Mouse (Mus musculus) urinary bladder, postnatal 4 days (tissue): ENCODE measurements around the gene Wnt3a.

Experiments used
- DNase-seq, 2 experiments: peaks; one replicate each; pipeline ENCODE4 v3.0.0; 2021 to 2022; ENCODE audit warnings: low spot score in 2 of 2

Gene Wnt3a

DNA sequence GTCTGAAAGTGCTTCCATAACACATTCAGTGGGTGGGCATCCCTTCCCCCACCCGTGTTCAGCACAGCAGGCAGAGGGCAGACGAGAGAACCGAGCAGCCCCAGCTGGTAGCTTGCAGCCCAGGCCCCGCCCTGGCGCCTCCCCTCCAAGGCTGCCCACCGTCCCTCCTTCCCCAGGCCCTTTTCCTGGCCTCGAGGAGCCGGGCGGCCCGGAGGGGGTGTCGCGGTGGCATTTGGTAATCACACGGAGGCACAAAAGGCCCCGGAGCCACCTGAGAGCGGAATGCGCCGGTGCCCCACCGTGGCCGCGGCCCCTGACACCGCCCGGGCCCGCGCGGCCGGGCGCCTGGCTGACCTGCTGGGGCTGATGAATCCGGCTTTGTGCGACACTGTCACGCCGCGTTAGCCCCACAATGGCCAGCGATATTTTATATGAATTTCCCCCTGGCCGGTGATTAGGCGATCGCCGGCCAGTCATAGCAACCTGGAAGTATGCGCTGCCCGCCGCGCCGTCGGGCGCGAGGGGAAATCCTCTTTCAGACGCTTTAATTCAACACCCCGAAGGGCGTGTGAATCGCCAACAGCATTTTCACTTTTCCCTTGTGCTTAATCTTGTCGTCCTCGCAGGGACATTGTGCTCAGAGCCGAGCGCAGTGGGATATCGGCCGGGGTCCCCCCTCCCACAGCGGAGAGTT is 26.5 kb downstream of the Wnt3a start:
- DNase-seq = peak in 1 of 2 experiments; percentile 39

DNA sequence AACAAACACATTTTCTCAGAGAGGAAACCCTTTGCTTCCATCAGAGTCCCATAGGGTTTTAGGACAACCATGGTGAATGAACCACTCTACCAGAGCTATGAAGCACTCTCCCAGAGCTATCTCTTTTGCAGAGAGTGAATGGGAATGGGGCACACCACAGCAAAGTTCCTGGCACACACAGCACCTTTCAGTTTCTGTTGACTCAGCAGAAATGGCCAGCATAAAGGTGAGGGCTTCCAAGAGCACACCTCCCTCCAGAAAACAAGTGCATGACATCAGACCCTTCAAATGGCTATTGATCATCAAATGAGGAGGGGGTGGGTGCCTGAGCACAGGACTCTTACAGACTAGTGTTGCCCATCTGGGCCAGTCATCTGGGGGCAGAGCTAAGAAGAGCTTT is 28.2 kb downstream of the Wnt3a start:
- no peak for DNase-seq

DNA sequence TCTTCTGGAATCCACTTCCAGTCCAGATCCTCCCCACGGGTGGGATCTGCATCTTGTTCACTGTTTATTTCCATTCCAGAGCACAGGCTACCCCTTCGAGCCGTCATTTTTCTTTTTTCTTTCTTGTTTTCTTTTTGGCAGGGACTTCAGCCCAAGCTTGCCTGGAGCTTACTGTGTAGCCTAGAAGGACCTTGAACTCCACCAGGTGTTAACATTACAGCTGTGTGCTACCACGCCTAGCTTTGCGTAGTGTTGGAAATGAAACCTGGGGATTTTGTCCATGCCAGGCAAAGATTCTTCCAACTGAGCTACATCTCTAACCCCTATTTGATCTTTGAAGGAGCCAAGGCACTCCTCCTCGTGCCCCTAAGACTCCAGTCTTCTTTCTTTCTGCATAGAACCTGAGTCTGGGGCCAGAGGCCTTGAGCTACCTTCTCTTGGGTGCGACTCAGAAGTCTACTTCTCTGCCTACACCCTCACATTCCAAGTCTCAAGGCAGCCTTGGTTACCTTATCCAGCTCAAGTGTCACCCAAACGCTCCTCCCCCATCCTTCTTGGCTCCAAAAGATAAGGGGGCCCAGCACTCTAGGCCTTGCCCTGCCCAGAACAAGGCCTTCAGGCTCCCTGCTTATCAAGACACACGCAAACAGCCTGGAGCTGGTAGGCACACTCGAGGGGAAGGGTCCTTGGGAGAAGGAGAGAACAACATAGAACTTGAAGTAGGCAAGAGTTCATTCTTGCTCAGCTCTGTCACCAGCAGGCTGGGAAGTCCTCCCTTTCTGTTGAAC is 29.7 kb downstream of the Wnt3a start:
- no peak for DNase-seq

DNA sequence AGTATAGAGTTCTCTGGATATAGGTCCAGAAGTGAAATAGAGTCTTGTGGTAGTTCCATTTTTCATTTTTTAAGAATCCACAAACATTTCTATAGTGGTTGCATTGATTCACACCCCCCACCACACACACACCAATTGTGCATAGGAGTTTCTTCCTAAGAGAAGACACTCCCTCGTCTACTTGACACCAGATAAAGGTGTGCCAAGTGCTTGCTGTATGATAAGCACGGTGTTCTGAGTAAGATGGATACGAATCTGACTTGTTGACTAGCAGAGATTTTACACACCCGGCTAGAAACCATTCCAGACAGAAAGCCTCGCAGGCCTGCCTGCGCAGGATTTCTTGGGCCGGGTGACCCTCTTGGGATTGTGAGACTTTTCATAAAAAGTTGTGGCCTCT is 30.9 kb downstream of the Wnt3a start:
- no peak for DNase-seq

DNA sequence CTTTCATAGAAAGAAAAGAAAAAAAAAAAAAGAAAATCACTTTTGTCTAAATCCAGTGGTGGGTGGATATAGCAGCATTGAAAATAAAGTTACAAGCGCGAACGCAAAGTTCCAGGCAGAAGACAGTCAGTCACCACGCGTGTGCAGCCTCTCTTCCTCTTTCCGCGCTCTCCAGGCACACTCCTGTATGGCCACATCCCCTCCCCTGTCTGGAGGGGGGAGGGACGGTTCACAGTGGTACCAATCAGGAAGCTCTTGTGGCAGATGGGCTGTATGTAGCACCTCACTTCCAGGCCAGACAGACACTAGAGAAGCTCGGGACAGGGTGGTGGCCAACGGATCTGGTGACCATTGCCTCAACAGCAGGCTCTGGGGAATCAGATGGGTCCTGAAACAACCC is 42.5 kb downstream of the Wnt3a start:
- no peak for DNase-seq

DNA sequence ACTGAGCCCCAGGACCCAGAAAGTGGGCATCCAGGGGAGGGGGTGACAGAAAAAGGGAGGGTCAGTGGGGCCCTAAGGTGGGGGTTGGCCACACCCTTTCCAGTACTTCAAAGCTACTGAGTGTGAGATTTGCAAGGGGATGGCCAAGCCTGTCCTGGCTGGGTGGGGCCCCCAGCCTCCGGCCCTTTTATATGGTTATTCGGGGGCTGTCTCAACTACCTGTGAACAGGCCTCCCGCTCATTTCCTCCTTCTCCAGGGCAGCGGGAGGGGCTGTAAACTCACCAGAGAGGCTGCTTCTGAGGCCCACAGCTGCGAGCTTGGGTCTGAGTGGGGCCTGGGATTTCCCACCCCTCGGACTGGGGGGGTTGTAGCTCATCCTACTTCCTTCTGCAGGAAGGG is 46.7 kb downstream of the Wnt3a start:
- no peak for DNase-seq

DNA sequence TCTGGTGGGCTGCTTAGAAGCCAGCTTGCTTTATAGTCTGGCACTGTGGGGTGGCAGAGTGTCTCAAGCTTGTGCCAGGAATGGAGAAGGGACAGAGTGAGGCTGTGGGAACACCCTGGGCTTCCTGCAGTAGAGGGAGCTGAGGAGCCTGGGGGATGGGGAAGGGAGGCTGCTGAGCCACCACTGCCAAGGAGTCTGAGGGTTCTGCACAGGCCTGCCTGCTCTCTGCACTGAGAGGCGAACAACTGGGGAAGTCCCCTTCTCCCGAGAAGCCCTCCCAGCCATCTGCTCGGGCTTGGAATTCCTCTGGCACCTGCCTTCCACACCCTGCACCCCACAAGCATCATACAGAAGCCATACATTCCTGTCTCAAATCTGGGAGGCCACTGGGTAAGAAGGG is 48.7 kb downstream of the Wnt3a start:
- no peak for DNase-seq

DNA sequence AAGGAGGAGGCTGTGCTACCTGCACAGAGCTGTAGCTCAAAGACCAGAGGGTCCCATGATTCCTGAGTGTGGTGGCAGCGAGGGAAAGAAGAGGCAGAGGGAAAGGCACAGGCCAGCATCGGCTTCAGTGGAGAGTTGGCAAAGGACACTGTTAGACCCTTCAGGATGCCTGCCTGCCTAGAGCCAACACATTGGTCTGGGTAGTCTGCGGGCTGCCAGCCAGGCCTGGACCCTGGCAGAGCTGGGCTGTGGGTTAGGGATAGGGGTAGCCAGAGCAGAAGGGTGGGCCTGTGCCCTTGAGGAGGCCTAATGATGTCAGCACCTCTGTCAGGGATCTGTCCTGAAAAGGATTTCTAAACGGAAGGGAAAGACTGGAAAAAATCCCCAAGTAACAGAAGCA is 50.8 kb downstream of the Wnt3a start:
- no peak for DNase-seq

DNA sequence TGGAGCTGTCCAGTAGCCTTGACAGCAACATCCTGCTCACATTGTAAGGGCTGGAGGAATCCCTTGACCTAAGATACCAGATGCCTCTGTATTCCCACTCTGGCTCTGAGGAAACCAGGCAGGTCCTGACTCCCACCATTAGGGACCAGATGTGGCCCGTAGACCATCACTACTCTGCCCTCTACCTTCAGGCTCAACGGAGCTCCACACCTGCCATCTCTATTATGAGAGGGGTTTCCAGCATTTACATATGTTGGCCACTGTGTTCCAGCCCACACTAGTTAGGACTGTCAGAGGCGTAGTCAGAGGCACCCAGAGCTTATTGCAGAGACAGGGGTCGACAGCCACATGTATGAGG is 51.1 kb downstream of the Wnt3a start:
- DNase-seq = no peak

DNA sequence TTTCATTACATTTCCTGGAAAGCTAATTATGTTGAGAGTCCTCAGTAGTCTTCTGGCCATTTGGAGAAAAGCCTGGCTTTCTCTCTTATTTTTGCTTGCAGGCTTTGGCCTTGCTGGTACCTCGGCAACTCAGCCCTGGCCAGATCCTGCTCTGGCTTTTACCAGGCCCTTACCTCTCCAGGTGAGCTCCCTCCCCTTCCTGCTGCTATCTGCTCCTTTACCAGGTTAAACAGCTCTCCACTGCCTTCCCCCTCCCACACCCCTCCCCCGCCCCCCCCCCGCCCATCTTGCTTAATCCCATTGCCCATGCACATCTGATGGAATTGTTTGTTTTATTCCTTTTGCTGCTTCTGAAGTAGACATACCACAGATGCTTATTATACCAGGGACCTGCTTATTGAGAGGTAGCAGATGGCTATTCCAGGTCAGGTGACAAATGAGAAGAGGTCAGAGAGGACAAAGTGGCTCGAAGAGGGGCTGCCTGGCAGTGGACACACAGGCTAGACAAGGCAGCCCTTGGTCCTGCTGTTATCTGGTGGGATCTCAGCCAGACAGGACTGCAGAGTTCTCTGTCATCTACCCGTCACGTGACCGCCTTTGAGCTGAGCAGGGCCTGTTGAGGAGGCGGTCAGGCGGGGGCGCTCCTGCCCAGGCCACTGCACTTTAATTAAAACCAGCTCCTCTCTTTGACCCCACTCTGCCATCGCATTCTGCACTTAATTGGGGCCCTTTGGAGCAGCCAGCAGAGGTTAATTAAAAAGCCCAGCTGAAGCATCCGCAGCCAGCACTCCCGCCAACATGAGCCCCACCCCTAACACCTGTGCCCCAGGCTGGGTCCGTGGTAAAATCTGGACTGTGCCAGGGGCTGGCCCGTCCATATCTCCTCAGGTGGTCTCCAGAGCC is 51.8 kb downstream of the Wnt3a start:
- DNase-seq = peak; percentile 47 to 71

DNA sequence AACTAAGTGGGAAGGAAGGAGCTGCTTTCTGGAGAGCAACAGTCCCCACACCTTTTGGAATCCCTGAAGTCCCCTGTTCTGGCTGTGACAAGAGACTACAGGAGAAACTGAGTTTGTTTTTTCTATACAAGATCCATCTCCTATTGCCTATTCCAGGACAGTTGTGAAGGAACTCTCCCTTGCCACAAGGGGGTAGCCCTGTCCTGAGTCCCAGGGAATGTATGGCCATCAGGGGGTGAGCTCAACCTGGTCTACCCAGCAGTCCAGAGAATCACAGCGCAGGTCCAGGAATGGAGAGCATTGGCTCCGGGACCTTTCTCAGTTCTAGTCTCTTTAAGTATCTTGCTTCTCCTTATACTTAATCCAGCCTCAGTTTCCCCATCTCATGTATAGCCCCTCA is 57.8 kb downstream of the Wnt3a start:
- no peak for DNase-seq

DNA sequence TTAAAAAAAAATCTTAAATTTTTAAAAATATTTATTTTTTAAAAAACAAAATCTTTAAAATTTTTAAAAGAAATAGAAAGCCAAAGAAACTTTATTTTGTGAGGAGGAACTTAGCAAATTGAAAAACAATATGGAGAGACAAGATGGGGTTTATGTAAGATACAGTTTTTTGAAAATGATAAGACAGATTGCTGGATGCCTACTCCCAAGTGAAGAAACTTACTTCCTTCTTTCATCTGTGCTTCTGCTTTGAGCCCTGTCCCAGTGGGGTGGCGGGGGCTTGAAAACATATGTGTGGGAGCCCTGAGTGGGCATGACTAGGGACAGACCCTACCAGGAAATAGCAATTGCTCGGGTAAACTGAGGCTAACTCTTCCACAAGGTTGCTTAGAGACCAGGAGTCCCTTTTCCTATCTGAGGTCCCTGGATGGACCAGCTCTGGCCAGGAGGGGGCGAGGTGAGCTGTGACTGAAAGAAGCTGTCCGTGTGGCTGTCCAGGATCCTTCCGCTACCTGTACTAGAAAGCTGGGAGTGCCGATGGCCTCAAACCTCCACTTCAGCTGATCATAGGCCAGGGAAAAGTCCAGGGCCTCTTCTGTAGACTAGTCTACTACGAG is 60.3 kb downstream of the Wnt3a start:
- DNase-seq = no peak

DNA sequence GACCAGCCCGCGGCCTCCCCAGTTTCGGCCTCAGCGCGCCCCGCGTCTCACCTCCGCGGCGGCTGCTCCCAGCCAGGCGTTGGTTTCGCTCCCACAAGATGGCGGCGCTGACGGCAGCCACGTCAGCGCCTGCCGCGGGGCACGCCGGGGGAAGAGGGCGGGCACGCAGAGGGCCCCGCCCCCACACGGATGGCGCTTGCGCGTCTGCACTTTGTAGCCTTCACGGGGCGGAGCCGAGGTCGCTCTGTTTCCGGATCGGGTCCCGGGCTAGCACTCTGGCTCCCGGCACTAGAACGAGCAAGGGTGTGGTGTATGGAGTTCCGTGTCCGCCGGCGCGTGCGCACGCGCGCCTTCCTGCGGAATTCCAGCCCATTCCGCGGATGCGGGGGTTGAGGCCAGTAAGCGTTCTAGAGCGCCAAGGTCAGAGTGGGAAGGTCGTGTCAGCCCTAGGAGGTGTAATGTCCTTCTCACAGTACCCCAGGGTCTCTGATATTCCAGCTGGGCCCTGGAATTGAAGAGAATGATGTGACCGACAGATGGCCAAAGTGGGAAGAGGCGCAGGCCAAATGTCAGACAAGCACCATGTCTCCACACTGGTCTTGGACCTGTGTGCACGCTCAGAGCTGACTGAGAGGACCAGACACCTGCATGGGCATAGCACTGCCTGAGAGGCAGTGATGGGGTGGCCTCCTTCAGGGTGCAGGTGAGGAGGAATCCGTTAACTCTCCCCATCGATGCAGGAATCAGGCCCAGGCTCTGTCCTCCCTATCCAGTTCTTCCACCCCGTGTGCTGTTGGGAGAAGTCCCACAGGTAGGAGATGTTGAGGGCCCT is 62.2 kb downstream of the Wnt3a start, which contains the start of gene Arf1:
Gene Arf1, minus strand, starts transcription at position 149 of the 832 bp plus-strand sequence.
- DNase-seq = peak; percentile 95 to 96

DNA sequence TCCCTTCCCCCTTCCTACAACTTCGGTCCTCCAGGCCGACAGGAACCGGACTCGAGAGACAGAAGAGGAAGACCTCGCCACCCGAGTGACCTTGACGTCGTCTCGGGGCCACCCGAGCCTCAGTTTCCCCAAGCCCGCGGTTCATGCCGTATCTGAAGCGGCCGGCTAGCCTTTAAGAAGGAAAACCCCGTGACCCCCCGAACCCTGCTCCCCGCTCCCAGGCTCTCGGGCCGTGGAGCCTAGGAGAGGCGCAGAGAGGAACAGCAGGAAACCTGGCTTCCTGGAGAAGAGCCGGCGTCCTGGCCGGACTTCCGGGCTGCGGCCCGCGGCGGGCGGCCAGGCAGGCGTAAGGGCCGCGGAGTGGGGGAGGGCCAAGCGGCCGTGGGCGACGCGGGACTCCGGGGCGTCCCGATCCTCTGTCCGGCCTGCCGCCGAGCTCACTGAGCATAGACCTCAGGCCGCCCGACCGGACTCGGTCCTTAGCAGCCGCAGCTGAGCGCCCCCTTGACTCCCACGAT is 62.9 kb downstream of the Wnt3a start:
- DNase-seq = no peak

DNA sequence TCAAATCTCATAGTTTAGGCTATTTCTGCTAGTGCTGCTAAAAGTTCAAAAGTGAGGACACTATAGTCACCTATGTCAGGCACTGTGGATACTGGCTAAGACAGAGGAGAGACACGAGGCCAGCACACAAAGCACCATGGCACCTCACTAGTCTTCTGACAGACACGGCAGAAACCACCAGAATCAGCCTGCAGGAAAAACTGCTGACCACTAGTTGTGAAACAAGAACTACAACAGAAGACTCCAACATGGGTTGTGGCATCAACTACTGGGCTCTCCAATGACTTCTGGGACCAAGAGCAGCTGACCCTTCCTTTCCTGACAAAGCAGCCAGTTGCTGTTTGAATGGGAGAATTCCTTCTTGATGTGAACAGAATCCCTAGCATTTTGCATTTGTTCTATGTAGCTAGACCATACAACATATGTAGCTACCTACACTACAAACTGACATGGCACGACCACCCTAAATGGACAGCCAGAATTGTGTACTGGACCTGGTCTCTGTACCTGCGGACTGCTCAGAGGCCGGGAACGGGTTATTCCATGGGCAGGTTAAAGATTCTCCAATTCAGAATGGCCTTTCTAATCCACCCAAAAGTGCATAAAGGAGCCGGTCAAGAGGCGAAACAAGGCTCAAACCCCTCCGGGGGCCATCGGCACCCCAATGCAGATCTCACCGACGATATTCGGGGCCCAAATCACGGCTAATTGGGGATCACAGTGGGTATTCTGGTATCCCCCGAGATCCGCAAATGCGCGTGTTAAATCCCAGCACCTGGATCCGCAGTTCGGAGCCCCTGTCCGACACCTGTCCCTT is 63.6 kb downstream of the Wnt3a start:
- DNase-seq = no peak

DNA sequence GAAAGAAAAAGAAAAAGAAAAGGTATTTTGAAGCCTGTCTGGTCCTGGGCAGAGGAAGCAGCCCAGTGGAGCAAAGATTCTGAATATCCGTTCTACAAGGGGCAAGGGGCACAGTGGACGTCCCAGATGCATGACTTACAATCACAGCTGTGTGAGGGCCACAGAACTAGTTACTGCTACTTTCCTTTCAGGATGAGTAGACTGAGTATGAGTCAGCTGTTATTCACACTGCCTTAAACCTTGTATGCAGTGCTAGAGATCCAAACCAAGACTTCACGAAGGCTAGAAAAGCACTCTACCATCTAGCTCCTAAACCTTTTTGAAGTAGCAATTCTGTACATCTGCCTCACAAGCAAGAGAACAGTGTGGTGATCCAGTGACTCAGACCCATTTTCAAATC is 64.3 kb downstream of the Wnt3a start:
- DNase-seq = no peak

DNA sequence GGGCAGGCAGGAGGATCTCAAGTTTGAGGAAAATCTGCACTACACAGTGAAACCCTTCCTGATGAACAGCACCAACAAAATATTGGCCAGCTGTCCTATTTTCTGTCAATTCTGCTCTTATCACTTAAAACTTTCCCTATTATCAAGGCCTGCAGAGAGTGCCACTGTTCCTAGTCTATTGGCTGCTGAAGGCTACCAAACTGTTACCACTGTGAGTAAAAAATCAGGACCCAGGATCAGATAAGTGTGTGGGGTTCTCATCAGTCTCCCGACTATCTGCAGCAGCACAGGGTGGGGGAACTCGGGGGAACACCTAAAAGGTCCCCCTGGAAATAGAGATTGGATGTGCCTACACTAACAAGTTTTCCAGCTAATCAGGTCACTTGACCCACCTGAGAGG is 65.4 kb downstream of the Wnt3a start:
- DNase-seq = no peak

DNA sequence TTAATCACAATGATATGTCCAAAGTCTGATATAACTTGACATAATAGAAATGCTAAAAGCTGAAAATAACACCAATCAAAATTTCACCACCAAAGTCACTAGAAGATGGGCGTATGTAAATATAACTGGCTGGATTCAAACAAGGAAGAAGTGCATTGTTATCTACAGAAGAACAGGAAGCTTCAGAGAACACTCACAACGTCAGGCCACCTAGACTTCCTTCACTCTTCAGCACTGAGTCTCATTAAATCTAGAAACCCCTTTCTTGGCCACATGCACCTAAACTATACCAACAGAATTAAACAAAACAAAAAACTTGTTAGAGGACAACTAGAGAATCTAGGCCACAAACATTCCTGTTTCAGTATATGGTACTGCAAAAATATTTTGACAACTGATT is 66.1 kb downstream of the Wnt3a start:
- no peak for DNase-seq

DNA sequence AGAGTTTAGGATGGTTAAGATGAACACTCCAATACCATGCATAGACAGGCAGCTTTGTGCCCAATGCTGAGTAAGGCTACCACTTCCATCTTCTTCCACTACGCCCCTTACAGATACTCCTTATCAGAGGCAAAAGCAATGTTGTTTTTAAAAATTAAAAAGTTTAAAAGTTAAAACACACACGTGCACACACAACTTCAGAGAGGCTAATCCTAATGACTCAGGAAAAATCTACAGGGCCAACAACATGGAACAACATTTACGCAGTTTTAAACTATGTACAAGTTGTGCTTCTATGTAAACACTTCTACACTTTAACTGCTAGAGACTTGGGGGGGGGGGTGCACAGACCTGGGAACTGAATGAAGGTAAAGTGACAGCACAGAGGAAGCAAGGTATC is 66.5 kb downstream of the Wnt3a start:
- no peak for DNase-seq

DNA sequence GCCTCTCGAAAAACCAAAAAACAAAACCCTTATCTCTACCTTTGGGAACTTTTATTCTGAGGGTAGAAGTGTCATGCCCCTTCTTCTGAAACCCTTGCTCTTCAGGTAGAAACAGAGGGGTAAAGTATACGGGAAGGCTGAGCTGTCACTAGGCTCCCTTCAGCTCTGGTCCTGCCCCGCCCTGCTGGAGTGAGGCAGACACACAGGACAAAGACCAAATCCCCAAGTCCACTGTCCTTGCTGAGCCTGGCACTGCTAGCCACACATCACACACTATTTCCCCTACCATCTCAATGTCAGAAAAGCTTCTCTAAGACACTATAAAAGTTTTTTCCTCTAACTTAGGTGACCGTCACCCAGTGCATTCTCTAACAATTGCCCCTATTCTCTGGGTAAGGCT is 68.2 kb downstream of the Wnt3a start:
- no peak for DNase-seq
